Mouse (Mus musculus): ENCODE data around the gene Usp34. TPM values are rescaled to one million over a fixed set of nuclear protein-coding genes. Genes with fewer than 3 reads are reported as not detected.
"Not testable (repeated sequence)": the region's sequence is repeated elsewhere in the genome, so short reads cannot be mapped to it uniquely, and the experiment has no call there.

Gene Usp34
- polyA plus RNA-seq, 2 experiments: 36.7 to 42.9 TPM

DNA sequence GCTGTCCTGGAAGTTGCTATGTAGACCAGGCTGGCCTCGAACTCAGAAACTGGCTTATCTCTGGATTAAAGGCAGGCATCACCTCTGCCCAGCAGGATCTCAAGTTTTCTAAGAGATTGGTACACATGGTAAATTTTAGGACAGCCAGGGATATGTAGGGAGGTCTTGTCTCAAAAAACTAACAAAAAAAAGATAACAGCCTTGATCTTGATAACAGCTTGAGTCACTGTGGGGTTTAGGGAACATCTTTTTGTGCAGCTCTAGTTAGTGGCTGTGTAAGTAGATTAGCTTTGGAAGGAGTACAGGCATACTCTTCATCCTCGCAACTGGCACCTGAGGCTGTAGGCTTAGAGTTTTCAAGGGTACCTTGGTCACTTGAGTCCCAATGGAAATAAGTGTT, 9.3 kb upstream of the Usp34 start:
- H3K4me1 ChIP-seq (ENCODE audit: control insufficient read depth, insufficient read depth, low read length): no peaks in the 10 kb centered on the region
- peaks cover 55% of the 10 kb centered on the region for H3K36me3 ChIP-seq (ENCODE audit: control insufficient read depth, insufficient read depth, low read length)
- WGBS: 100% methylated on average over 2 of the region's 2 CpGs
- DNase-seq (ENCODE audit: low spot score): no peak
- no peak for ATAC-seq (ENCODE audit: low FRiP score, low read depth)
- H3K9ac ChIP-seq (ENCODE audit: low read depth, low read length, severe bottlenecking): no peak overlapping the region
- no peaks in the 10 kb centered on the region for H3K27me3 ChIP-seq (ENCODE audit: control insufficient read depth, insufficient read depth, low read length)
- no peak overlapping the region for H3K4me2 ChIP-seq (replicated peaks; ENCODE audit: low read depth, low read length, severe bottlenecking)
- H3K9me3 ChIP-seq (ENCODE audit: control insufficient read depth, low read length): no peaks in the 10 kb centered on the region
- no peak overlapping the region for H3K27ac ChIP-seq (replicated peaks; ENCODE audit: low read depth, low read length)
- TF ChIP-seq POLR2A (IDR thresholded peaks at IDR 0.05; ENCODE audit: borderline replicate concordance, extremely low read depth, insufficient read depth, insufficient read length): no peak
- H3K4me3 ChIP-seq (replicated peaks; ENCODE audit: low read length): no peak overlapping the region

DNA sequence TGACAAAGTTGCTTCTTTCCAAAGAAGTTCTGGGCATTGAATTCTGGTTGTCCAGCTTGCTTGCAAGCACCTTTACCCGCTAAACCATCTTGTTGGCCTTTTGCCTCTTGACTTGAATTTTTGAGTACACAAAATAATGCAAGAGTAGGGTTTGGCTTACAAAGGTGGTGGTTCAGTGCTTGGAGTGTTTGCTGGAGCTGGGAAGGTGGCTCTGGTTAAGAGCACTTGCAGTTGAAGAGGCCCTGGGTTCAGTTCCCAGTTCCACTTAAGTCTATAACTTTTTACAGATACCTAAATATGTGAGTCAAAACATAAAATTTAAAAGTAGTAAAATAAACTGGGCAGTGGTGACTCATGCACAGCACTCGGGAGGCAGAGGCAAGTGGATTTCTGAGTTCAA, 8.4 kb upstream of the Usp34 start:
- no peak for ATAC-seq (ENCODE audit: low FRiP score, low read depth)
- no peak overlapping the region for H3K27ac ChIP-seq (replicated peaks; ENCODE audit: low read depth, low read length)
- TF ChIP-seq POLR2A (IDR thresholded peaks at IDR 0.05; ENCODE audit: borderline replicate concordance, extremely low read depth, insufficient read depth, insufficient read length): no peak
- no peak for DNase-seq (ENCODE audit: low spot score)
- 94% methylated on average over 2 of the region's 2 CpGs for WGBS
- H3K9ac ChIP-seq (ENCODE audit: low read depth, low read length, severe bottlenecking): no peak overlapping the region
- H3K4me1 ChIP-seq (ENCODE audit: control insufficient read depth, insufficient read depth, low read length): no peaks in the 10 kb centered on the region
- H3K36me3 ChIP-seq (ENCODE audit: control insufficient read depth, insufficient read depth, low read length): peaks cover 46% of the 10 kb centered on the region
- no peak overlapping the region for H3K4me2 ChIP-seq (replicated peaks; ENCODE audit: low read depth, low read length, severe bottlenecking)
- no peak overlapping the region for H3K4me3 ChIP-seq (replicated peaks; ENCODE audit: low read length)
- no peaks in the 10 kb centered on the region for H3K9me3 ChIP-seq (ENCODE audit: control insufficient read depth, low read length)
- no peaks in the 10 kb centered on the region for H3K27me3 ChIP-seq (ENCODE audit: control insufficient read depth, insufficient read depth, low read length)

DNA sequence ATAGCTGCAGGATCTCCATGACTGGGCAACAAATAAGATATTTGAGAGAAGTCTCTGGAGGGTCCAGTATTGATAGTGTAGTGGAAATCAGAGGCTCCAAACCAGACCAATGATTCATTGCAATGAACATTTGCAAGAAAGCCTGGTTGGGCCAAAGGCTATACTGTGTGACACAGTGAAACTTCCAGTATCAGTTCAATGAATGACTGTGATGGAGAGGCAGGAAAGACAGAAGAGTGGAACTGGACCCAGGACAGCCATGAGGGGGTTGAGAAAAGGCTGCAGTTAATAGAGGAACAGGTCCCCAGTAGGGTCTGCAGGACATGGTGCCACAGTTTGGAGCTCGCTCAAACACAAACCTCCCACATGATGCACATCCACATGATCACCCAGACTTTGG, 6.8 kb upstream of the Usp34 start:
- H3K9me3 ChIP-seq (ENCODE audit: control insufficient read depth, low read length): no peaks in the 10 kb centered on the region
- no peak for TF ChIP-seq POLR2A (IDR thresholded peaks at IDR 0.05; ENCODE audit: borderline replicate concordance, extremely low read depth, insufficient read depth, insufficient read length)
- DNase-seq (ENCODE audit: low spot score) (no peak), ATAC-seq (ENCODE audit: low FRiP score, low read depth) (peak; percentile 27; the same call in 1 of the 2 replicates)
- H3K9ac ChIP-seq (ENCODE audit: low read depth, low read length, severe bottlenecking): no peak overlapping the region
- no peak overlapping the region for H3K4me2 ChIP-seq (replicated peaks; ENCODE audit: low read depth, low read length, severe bottlenecking)
- H3K4me3 ChIP-seq (replicated peaks; ENCODE audit: low read length): no peak overlapping the region
- no peaks in the 10 kb centered on the region for H3K27me3 ChIP-seq (ENCODE audit: control insufficient read depth, insufficient read depth, low read length)
- H3K4me1 ChIP-seq (ENCODE audit: control insufficient read depth, insufficient read depth, low read length): no peaks in the 10 kb centered on the region
- no peak overlapping the region for H3K27ac ChIP-seq (replicated peaks; ENCODE audit: low read depth, low read length)
- H3K36me3 ChIP-seq (ENCODE audit: control insufficient read depth, insufficient read depth, low read length): peaks cover 30% of the 10 kb centered on the region
- 78% methylated on average over 1 of the region's 1 CpGs for WGBS

DNA sequence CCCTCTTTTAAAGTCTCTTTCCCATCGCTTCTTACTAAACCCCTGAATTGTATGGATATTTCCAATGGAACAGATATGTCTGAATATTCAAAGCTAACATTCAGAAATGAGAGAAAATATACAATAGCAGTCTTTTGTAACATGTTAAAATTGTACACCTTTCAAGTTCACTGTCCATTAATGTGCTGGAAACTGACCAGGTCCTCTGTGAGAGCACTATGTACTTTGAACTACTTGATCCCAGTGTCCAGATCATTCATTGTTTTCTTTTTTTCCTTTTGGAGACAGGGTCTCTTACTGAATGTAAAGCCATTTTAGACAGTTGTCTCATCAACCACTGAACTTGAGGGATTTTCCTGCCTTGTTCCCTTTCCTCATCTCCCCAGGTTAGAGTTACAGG, 3.6 kb upstream of the Usp34 start:
- no peak for TF ChIP-seq POLR2A (IDR thresholded peaks at IDR 0.05; ENCODE audit: borderline replicate concordance, extremely low read depth, insufficient read depth, insufficient read length)
- H3K27ac ChIP-seq (replicated peaks; ENCODE audit: low read depth, low read length): no peak overlapping the region
- peaks cover 2% of the 10 kb centered on the region; the same call in 1 of the 2 replicates for H3K36me3 ChIP-seq (ENCODE audit: control insufficient read depth, insufficient read depth, low read length)
- H3K9ac ChIP-seq (ENCODE audit: low read depth, low read length, severe bottlenecking): no peak overlapping the region
- ATAC-seq (ENCODE audit: low FRiP score, low read depth) (no peak), DNase-seq (ENCODE audit: low spot score) (no peak)
- no peaks in the 10 kb centered on the region for H3K27me3 ChIP-seq (ENCODE audit: control insufficient read depth, insufficient read depth, low read length)
- H3K4me2 ChIP-seq (replicated peaks; ENCODE audit: low read depth, low read length, severe bottlenecking): no peak overlapping the region
- H3K9me3 ChIP-seq (ENCODE audit: control insufficient read depth, low read length): no peaks in the 10 kb centered on the region
- WGBS: 64% methylated on average over 1 of the region's 1 CpGs
- H3K4me3 ChIP-seq (replicated peaks; ENCODE audit: low read length): no peak overlapping the region
- H3K4me1 ChIP-seq (ENCODE audit: control insufficient read depth, insufficient read depth, low read length): no peaks in the 10 kb centered on the region

DNA sequence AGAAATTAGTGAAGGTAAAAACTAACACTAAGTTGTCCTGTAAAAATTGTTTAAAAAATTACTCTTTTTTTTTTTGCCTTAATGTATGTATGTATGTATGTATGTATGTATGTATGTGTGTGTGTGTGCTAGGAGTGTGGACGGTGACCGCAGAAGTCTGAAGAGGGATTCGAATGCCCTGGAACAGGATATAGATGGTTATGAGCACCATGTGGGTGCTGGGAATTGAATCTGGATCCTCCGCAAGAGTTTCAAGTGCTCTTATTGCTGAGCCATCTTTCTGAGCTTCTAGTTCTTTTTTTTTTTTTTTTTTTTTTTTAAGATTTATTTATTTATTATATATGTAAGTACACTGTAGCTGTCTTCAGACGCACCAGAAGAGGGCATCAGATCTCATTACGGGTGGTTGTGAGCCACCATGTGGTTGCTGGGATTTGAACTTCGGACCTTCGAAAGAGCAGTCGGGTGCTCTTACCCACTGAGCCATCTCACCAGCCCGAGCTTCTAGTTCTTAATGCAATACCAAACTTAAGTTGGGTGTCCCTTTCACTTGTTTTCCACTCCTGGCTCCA, 1.5 kb upstream of the Usp34 start:
- H3K27me3 ChIP-seq (ENCODE audit: control insufficient read depth, insufficient read depth, low read length); ATAC-seq (ENCODE audit: low FRiP score, low read depth); H3K36me3 ChIP-seq (ENCODE audit: control insufficient read depth, insufficient read depth, low read length); DNase-seq (ENCODE audit: low spot score); H3K4me1 ChIP-seq (ENCODE audit: control insufficient read depth, insufficient read depth, low read length); H3K9me3 ChIP-seq (ENCODE audit: control insufficient read depth, low read length): not testable (repeated sequence)
- Histone ChIP-seq H3K27ac (replicated peaks; ENCODE audit: low read depth, low read length) (peak overlapping the region; percentile 99), H3K9ac (ENCODE audit: low read depth, low read length, severe bottlenecking) (peak overlapping the region; percentile 93; the same call in 1 of the 2 replicates), H3K4me2 (replicated peaks; ENCODE audit: low read depth, low read length, severe bottlenecking) (peak overlapping the region; percentile 65), H3K4me3 (replicated peaks; ENCODE audit: low read length) (peak overlapping the region; percentile 97)
- 41% methylated on average over 10 of the region's 10 CpGs for WGBS
